Mouse (Mus musculus): ENCODE results near the gene Thsd7b.

DNA sequence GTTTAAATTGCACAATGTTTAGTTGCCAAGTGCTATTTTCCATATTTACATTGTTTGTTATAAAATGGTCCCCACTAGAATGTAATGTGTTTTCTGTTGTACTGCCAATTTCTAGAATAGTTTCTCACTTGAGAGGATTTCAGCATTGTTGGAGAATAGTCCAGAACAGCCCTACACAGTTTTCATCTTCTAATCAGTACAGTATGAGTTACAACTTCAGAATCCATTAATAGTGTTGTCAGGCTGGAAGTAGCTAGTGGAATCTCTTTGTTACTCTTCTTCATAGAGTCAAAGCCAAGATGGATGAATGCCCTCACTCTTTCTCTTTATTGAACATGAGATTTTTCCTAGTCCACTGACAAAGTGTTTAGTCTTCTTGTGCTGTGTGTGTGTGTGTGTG, 525.4 kb downstream of the Thsd7b start:
- TF ChIP-seq CTCF (IDR thresholded peaks at IDR 0.05; ENCODE audit: control insufficient read depth, insufficient read depth, low read length), result no peak
- no peak for TF ChIP-seq POLR2A (IDR thresholded peaks at IDR 0.05; ENCODE audit: borderline replicate concordance, control insufficient read depth, low read depth, low read length)

All from bone marrow, adult 2 months (tissue).